Mouse (Mus musculus) ovary, postnatal 10 days (tissue): ENCODE results near the gene Rps27l.

Experiments used
- DNase-seq: peaks from one replicate; pipeline ENCODE4 v3.0.0; 2022; ENCODE audit warnings: low spot score

Rps27l gene

GRCm38 (mm10) chr9:66920488-66921279, 25.2 kb upstream of the Rps27l start:
- DNase-seq = no peak

- DNase-seq = no peak
These were observed 23.8 kb upstream of the Rps27l start for GRCm38 (mm10) chr9:66922076-66922475.

GRCm38 (mm10) chr9:66925853-66926252, 20.0 kb upstream of the Rps27l start:
- no peak for DNase-seq

- DNase-seq = no peak
These were observed 18.0 kb upstream of the Rps27l start for GRCm38 (mm10) chr9:66927696-66928402.

GRCm38 (mm10) chr9:66930351-66930750, 15.5 kb upstream of the Rps27l start:
- DNase-seq = no peak

GRCm38 (mm10) chr9:66933869-66934808, 11.7 kb upstream of the Rps27l start:
- no peak for DNase-seq

- peak; percentile 29 for DNase-seq
These were observed 8.4 kb upstream of the Rps27l start for GRCm38 (mm10) chr9:66937507-66937906.

GRCm38 (mm10) chr9:66938836-66939235, 7.0 kb upstream of the Rps27l start:
- no peak for DNase-seq

GRCm38 (mm10) chr9:66945161-66945560, 725 bp upstream of the Rps27l start:
- no peak for DNase-seq

- no peak for DNase-seq
These were observed 2.6 kb downstream of the Rps27l start for GRCm38 (mm10) chr9:66948536-66948935.

- no peak for DNase-seq
These were observed 6.4 kb downstream of the Rps27l start for GRCm38 (mm10) chr9:66952321-66952720.

GRCm38 (mm10) chr9:66952886-66953285, 7.0 kb downstream of the Rps27l start:
- DNase-seq = no peak

- no peak for DNase-seq
These were observed 11.6 kb downstream of the Rps27l start for GRCm38 (mm10) chr9:66957451-66957850.

- no peak for DNase-seq
These were observed 15.6 kb downstream of the Rps27l start for GRCm38 (mm10) chr9:66961478-66961877.

- DNase-seq = no peak
These were observed 21.6 kb downstream of the Rps27l start for GRCm38 (mm10) chr9:66967492-66967891.

- no peak for DNase-seq
These were observed 25.2 kb downstream of the Rps27l start for GRCm38 (mm10) chr9:66971116-66971515.

GRCm38 (mm10) chr9:66974721-66975225, 28.9 kb downstream of the Rps27l start:
- peak; percentile 24 for DNase-seq

GRCm38 (mm10) chr9:66975239-66975645, 29.4 kb downstream of the Rps27l start, which contains the start of gene Lactb:
Gene Lactb (minus strand): TSS chr9:66975484.
- peak; percentile 82 for DNase-seq

- DNase-seq = no peak
These were observed 31.2 kb downstream of the Rps27l start for GRCm38 (mm10) chr9:66977121-66977520.

- no peak for DNase-seq
These were observed 32.1 kb downstream of the Rps27l start for GRCm38 (mm10) chr9:66977982-66978381.

GRCm38 (mm10) chr9:66978468-66978867, 32.6 kb downstream of the Rps27l start:
- DNase-seq = no peak

GRCm38 (mm10) chr9:66980458-66980857, 34.6 kb downstream of the Rps27l start:
- peak; percentile 46 for DNase-seq
